Mouse (Mus musculus) lung, adult 2 months (tissue): ENCODE measurements around the gene Lats2.

Source experiments
- CTCF ChIP-seq: fragments of 200-500 bp; IDR thresholded peaks from 2 replicates; pipeline ENCODE4 v1.5.1; 2011; ENCODE audit warnings: mild to moderate bottlenecking, low read length, control low read depth; ENCODE audit not compliant: insufficient read depth
- POLR2A ChIP-seq: fragments of 200-500 bp; IDR thresholded peaks from 2 replicates; pipeline ENCODE4 v1.6.1; 2011; ENCODE audit warnings: low read depth, mild to moderate bottlenecking, control low read depth, low read length, borderline replicate concordance; ENCODE audit errors: extremely low read depth

- TF ChIP-seq CTCF (no peak), POLR2A (no peak)
Measured at GRCm38 (mm10) chr14:57724473-57724872, 33.7 kb downstream of the Lats2 start.
